Mouse (Mus musculus) neutrophil, adult 83 days (primary cell): ENCODE data around the gene Sppl2c. TPM values are rescaled to one million over a fixed set of nuclear protein-coding genes. Genes with fewer than 3 reads are reported as not detected.

Experiments used
- total RNA-seq, 2 experiments: library from RNA; stranded (reverse); gene quantifications; one replicate each; pipeline ENCODE4 v1.2.4; 2023

The Sppl2c gene
- not detected for total RNA-seq

DNA sequence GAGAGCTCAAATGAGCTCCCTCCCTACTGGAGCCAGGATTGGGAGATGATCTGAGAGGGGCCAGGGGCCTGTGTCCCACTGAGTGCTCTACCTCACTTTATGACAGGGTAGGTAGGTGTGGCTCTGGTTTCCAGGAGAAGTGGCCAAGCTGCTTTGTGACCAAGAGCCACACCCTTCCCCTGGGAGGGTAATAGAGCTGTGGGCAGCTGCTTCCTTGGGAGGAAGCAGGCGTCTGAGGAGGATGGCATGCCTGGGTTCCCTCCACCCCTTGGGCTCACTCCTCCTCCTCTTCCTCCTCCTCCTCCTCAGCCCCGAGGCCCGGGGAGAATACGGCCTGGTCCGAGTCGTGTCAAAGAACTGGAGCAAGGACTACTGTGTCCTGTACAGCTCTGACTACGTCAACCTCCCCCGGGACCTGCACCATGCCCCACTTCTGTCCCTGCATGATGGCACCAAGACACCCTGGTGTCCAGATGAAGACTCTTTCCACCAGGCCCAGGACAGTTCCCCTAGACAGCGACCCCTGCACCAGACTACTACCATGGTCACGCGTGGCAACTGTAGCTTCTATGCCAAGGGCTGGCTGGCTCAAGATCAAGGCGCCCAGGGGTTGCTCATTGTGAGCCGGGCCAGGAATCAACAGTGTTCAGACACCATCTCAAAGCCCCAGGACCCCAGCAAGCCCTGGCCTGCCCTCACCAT is at the start of gene Sppl2c:
Gene Sppl2c, plus strand, starts transcription at position 193 of the 702 bp plus-strand sequence.

DNA sequence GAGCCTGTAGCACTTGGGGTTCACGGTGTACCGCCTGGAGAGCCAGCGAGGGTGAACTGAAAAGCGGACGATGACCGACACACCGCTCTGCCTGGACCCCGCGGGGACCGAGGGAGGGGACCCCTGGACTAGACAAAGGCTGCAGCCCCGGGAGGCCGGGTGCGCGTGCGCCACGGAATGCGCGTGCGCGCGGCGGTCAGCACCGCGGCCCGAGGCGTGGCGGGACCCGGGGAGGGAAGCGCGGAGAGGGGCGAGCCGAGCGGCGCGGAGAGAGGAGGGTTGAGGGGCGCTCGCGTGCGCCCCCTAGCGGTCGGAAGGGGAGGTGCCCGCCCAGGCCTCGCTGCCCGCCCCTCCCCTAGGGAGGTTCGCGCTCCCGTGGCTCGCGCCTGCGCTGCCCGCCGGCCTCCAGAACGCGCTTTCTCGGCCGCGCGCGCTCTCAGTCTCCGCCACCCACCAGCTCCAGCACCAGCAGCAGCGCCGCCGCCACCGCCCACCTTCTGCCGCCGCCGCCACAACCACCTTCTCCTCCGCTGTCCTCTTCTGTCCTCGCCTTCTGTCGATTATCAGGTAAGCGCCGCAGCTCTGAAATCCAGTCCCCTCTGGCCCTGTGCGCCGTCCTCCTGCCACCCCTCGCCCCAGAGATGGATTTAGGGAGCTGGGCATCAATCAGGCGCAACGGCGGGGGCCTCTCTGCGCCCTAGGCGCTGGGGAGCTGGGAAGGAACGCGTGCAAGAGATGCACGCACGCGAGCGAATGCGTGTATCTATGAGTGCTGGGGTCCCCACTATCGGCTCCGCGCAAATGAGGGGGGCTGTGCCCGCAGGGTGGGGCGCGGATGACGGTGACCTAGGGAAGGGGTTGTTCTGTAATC is 45.1 kb downstream of the Sppl2c start, which contains the start of gene Mapt:
Gene Mapt, plus strand, starts transcription at position 350 of the 871 bp plus-strand sequence.

Other genes starting within 250 kb of the Sppl2c start
- gene Nsf, start 232.3 kb upstream of the Sppl2c start, total RNA-seq, result 10 to 100 TPM; 42.0 to 54.1 TPM
- 10 to 100 TPM; 18.4 to 22.0 TPM for gene Arf2, start 219.6 kb upstream of the Sppl2c start, total RNA-seq
- not detected for gene Crhr1, start 53.5 kb upstream of the Sppl2c start, total RNA-seq
- under 1 TPM in 1 of 2 experiments, not detected in 1; 0.39 TPM for gene Mapt, start 45.1 kb downstream of the Sppl2c start, total RNA-seq